Mouse (Mus musculus): ENCODE data around the gene Crabp2. TPM values are rescaled to one million over a fixed set of nuclear protein-coding genes. Genes with fewer than 3 reads are reported as not detected.
A peak's percentile ranks its signal among the peaks of the same experiment; 100 is the strongest.

The Crabp2 gene
- total RNA-seq, 2 experiments from 2014 or later = 0.33 TPM; not detected in 1

DNA sequence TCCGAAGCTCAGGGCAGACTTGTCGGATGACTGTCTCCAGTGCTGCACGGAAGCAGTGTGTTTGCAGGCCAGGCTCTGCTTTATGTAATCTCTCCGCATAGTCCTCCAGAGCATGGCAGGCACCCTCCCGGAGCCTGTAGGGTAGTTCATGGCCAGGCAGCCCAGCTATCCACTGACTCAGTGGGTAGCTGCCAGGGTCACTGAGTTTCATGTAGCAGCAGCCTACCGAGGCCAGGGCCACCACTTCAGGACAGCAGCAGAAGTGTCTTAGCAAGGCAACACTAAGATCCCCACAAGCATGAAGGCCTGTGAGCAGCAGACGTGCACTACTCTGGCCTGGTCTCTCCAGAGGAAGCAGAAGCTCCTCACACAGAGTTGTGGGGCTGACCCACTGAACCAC is 23.5 kb upstream of the Crabp2 start:
- no peak for DNase-seq (ENCODE audit: low spot score in 2 of 2)

DNA sequence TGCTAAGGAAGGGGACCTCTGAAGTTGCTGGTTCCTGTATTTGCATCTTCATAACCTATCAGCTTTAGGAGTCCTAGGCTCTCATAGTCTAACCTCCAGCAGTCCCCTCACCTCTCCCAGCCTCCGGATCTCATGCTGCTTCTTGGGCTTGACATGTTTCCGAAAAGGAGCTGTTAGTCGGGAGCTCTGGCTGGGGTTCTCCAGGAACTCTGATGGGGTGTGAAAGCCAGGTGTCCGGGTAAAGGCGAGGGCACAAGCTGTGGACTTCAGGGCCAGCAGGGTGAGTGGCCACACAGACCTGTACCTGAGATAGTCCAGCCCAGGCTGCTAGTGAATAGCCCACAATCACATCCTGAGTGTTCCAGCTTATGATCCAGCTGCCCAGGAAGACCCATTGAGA is 21.0 kb upstream of the Crabp2 start:
- no peak for DNase-seq (ENCODE audit: low spot score in 2 of 2)

DNA sequence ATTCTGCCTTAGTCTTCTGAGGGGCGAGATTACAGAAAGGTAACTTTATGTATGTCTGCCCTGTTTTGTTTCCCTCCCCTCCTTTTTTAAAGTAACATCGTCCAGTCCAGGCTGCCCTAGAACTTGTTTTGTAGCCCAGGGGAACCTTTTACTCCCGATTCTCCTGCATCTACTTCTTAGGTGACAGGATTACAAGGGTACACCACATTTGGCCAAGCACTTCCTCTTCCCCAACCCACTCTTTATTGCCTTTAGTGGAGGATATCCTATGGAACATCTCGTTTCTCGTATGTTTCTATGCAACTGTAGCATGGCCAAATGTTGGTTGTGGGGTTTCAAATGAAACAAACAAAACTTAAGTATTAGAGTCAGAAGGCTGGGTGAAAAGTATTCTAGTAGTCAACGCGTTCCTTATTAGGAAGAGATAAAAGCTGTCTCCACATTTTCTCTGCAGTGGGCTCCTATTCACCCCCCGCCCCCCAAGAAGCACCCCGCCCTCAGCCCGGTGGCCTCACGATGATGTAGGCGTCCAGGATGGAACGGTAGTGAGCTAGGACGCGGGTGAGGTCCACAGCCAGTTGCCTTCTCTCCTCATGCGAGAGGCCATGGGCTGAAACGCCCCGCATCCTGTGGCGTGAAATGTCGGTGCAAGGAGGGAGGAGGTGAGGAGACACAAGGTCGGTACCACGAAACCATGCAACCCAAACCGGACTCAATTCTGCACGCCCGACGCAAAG is 19.0 kb upstream of the Crabp2 start:
- DNase-seq (ENCODE audit: low spot score in 2 of 2) = no peak

DNA sequence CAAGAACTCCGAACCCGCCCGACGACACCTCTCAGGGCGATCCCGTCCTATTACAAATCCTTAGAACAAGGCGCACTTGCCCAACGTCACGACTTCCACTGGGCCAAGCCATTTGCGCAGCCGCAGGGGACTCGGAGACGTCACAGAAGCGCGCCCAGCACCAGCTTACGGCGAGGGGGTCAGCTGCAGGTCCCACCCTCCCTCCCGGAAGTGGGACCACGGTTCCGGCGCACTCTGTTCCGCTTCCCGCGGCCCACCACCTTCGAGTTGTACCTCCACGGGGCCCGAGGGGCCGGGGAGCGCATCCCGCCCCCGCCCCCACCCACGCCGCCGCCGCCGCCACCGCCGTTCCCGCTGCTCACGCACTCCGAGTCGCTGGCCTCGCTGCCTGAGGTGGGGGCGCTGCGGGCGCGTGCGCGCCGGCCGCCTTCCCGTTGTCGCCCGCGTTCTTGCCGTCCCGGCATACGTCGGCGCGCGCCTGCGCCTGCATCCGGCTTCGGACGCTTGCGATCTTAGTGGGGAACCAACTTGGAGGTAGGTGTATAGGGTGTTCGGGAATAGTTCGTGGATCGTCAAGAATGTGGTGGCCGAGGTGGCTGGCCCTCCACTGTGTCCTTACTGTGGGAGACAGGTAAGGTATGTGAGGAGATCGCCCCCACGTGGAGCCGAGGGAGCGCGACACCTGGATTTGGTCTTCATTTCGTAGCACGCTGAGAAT is 18.2 kb upstream of the Crabp2 start, which contains the start of the genes Isg20l2 and Rrnad1:
Gene Isg20l2 (plus strand): TSS at position 237 of the 718 bp plus-strand sequence.
Gene Rrnad1 (minus strand): TSS at position 640 of the 718 bp plus-strand sequence.
- DNase-seq (ENCODE audit: low spot score in 2 of 2) = peak; percentile 96 to 97

DNA sequence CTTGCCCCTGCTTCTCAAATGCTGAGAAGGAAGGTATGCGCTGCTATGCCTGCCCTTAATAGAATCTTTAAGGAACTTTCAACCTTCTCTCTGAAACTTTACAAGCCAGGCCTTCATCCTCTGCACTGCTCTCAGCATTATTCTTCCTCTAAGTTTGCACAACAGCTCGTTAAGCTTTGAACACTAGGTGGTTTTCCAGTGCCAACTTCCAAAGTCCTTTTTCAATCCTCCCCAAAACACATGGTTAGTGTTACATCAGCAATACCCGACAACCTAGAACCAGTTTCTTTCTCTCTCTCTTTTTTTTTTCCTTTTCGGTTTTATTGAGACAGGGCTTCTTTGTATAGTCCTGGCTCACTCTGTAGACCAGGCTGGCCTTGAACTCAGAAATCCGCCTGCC is 14.4 kb upstream of the Crabp2 start:
- no peak for DNase-seq (ENCODE audit: low spot score in 2 of 2)

DNA sequence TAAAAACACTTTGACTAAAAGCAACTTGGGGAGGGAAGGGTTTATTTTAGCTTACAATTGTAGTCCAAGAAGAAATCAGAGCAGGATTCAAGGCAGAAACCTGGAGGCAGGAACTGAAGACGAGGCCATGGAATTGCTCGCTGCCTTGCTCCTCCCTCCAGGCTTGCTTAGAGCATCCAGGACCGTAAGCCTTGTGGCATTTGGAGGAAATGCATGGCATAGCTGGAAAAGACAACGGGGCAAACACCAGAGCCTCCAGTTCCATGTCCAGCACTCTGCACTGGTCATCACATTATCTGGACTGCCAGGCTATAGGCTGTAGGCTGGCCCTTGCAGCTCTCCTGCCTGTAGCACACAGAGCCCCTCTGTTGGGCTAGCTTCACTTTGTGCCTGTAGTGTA is 14.0 kb upstream of the Crabp2 start:
- DNase-seq (ENCODE audit: low spot score in 2 of 2) = no peak

DNA sequence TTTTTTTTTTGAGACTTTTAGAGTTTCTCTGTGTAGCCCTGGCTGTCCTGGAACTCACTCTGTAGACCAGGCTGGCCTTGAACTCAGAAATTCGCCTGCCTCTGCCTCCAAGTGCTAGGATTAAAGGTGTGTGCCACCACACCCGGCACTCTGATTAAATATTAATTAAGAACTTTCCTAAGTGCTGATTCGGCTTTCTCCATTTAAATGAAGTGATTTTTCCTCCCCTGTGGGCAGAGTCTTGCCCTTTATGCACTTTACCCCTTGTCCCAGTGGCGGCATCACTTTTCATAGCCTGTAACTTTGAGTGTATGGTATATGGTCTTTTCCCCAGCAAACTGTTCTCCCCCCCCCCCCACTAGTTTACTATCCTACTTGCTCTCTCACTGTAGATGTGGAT is 13.3 kb upstream of the Crabp2 start:
- no peak for DNase-seq (ENCODE audit: low spot score in 2 of 2)

DNA sequence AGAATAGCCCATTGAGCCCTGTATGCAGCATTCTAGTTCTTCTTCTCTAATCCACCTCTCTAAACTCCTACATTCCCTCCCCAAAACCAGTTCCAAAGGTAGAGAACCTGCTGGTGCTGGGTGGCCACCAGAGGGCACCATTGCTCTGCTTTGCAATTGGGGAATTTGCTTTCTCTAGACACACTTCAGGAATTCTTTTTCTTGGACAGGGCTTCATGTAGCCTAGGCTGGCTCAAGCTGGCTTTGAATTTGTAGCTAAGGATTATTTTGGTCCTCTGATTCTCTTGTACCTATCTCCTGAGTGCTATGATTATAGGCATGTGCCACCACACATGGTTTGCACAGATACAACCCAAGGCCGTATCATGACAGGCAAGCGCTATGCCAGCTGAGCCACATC is 12.7 kb upstream of the Crabp2 start:
- DNase-seq (ENCODE audit: low spot score in 2 of 2) = peak; percentile 79 to 84

DNA sequence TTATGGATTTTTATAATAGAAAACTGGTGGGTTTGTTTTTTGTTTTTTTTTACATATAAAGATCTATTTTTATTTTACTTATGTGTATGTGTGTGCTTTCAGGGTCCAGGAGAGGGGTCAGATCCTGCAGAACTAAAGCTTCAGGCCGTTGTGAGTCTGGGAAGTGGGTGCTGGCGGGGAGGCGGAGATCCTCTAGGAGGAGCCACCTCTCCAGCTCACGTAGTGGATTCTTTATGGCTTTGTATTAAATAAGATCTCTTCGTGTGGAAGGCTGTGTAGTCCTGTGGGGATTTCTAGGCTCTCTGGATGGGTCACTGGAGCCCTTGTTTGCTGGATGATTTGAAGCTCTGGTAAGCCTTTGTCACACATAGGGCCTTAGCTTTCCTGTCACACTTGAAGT is 7.9 kb upstream of the Crabp2 start:
- DNase-seq (ENCODE audit: low spot score in 2 of 2) = no peak

DNA sequence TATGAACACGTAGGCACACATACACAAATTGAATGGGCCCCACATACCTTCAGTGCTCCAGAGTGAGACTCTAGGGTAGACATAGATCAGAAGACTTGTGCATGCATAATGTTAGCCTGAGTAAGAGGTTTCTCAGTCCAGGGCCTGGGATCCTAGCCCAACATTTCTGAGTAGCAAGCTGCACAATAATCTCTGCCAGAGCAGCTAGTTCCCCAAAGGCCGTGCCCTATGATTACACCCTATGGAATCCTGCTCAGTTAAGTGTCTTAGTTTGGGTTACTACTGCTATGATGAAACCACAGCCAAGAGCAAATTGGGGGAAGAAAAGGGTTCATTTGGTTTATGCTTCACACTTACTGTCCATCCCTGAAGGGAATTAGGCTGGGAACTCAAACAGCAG is 6.0 kb upstream of the Crabp2 start:
- no peak for DNase-seq (ENCODE audit: low spot score in 2 of 2)

DNA sequence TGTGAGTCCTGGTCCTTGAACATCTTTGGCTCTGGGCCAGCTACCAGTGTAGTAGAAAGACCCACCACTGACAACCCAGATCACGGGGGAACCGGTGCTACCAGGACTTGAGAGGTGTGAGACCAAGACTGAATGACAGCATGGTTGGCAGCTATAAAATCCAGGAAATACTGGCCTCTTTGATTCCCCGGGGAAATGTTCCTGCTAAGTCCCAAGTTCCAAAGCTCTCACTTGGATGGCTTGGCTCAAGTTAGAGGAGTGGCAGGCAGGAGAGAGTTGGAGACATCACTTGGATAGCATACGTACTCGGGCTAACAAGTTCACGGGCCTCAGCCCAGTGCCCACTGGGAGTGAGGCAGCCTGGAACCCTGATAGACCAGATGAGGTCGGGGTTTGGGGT is 4.9 kb upstream of the Crabp2 start:
- DNase-seq (ENCODE audit: low spot score in 2 of 2) = no peak

DNA sequence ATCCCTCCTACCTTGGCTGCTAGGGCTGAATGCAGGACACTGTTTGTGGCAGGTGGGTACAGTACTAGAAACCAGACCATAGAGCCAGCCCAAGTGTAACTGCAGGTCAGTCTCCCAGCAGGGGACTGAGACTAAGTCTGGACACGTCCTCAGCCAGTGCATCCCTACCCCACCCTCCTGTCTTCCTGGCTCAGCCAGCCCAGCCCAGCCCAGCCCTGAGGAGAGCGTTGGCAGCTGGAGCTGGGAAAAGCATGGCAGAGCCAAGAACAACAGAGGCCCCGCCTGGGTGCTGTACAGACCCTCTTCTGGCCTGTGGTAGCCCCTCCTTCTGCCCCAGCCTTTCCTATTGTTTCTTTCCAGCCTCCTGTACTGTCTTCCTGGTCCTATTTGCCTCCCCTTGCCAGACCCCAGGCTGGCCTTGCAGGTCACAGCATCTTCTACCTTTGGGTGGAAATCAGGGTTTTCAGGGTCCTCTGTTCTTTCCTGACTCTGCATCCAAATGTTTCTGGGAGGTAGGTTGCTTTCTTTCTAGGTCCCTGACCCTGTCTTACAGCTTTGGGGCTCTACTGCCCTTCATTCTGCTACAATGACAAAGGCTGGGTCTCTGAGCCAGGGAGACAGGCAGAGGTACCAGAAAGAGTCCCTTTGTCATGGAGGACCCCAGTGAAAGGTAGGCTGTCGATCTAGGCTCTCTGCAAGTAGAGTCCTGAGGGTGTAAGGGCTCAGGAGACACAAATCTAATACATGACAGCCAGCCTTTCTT is 3.4 kb upstream of the Crabp2 start:
- no peak for DNase-seq (ENCODE audit: low spot score in 2 of 2)

DNA sequence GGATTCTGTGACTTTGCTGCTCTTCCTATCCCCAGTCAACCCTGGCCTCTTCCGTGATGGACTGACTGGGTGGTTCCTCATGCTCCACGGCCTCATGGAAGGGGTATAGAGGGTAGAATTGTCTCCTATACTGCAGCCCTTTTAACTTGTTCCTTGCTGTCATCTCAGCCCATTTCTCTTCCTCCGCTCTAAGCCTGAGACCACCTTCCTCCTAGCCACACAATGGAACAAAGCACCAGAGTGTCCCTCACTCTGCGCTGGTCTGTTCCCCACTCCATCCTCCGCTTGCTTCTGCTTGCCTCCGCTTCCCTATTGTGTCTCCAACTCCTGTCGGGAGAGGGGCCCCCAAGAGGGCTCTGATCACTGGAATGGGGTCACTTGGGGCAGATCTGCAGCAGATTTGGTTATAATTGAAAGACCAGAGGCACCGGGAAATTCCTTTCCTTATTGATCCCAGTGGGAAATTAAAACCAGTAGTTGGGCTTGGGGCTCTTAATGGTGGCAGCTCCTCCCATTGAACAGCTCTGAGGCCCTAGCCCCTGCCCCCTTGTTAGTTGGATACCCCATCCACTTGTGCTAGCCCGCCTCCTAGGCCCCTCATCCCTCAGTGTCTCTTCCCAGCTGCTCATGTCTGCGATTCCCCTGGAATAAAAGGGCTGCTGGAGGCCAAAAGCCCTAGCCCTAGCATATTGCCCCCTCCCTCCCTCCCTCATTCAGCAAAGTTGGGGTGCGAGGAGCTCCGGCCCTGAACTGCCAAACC is 2.5 kb upstream of the Crabp2 start:
- no peak for DNase-seq (ENCODE audit: low spot score in 2 of 2)

DNA sequence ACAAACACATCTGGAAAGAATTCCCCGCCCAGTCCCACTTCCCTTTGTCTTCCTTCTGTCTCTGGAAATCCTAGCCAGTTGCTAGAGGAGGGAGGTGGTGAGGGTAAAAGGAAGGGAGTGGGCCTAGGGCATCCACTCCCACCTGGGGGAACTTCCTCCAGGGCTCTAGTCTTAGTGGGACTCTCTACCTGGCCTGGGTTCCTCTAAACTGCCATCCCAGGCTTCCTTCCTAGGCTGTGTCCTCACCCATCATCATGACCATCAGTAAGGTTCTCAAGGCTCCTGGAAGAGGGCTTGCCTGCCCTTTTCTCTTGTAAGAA is 2.0 kb upstream of the Crabp2 start:
- DNase-seq (ENCODE audit: low spot score in 2 of 2) = no peak

DNA sequence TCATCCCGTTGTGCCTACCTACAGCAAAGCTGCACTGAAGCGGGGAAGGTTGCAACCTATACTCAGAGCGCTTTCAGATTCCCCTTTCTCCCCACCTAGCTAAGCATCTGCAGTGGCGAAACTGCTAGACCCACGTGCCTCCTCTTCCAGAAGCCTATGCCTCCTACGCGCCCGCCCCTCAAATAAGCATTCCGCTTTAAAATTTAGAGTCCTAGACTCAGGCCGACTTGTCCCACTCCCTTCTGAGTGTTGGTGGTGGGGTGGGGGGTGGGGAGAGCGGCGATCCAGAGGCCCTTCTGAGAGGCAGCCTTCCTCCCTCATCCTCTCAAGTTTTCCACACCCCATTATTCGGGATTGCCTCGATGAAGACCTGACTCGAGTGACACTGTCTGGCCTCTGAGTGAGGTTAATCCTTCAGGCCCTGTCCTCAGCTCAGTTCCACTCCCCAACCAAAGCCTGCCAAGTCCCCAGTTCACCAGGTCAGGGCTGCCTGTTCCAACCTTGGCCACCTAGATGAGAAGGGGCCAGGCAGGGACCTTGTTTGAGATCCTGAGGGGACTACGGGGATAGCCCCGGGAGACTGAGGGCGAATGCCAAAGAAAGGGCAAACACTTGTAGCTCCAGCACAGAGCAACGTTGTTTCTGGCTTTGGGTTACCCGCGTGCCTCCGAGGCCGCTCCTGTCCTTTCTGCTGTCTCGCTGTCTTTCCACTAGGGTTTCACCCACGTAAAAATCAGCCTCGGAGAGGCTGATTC is 1.2 kb upstream of the Crabp2 start:
- no peak for DNase-seq (ENCODE audit: low spot score in 2 of 2)

DNA sequence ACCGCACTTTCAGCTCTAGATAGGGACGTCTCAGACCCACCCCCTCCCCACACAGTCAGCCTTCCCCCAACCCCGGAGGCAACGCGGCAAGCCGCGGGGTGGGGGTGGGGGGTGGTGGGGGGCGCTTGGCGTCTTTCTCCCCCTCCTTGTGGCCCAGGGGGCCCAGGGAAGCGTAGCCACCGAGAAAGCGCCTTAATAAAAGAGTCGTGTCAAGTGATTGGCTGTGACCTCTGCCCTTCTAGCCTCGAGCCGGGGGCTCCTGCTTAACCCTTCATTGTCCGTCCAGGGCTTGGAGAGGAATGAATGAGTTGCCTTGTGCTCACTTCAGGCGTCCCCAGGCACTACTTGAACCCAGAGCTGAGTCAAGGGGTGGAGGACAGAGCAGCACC is 661 bp upstream of the Crabp2 start:
- DNase-seq (ENCODE audit: low spot score in 2 of 2) = no peak

DNA sequence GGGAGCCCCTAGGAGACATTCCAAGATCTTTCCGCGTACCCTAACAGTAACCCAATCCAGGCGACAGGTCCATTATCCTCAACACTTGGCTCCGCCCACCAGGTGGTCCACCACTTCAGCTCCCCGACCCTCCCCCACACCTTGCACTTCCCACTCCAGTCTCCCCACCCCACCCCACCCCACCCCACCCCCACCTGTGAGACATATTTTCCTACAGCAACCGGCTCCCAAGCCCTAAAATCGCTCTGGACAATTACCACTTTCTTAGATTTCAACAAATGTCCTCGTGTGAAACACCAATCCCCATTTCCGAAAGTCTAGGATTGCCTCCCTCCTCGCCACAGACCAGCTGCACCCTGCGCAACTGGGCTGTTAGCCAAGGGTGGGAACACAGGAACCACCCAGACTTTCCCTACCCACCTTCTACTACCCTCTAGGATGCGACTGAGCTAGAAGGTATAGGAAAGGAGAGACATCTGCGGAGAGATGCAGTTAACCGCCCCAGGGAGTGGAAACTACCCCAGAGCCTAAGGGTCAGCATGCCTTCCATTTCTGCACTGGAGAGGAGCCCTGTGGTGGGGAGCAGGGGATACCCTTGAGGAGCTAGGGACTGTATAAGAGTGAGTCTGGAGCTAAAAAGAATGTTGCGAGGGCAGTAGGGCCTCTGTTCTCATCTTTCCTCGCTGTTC is 944 bp downstream of the Crabp2 start:
- DNase-seq (ENCODE audit: low spot score in 2 of 2) = no peak

DNA sequence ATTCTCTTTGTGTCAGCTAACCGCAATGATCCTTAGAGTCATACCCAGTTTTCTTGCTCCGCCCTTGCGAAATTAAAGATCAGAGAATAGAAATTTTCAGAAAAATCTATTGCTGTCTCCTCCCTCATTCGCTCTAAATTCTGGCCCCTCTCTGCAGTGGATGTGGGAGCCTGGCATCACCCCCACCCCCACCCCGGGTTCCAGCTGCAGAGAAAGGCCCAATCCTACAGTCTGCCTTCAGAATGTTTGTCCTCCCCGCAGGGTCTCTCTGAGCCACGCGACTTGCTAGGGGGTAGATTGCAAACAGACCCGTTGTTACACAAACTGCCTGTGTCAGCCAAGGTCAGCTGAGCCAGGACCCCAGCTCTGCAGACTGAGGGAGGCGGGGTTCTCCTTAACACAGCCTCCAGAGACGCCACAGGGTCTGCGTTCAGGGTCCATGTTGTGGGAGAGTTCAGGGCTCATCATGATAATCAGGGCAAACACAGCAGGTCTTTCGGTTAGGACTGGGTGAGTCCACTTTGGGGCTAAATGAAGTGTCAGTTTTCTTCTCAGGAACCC is 1.6 kb downstream of the Crabp2 start:
- DNase-seq (ENCODE audit: low spot score in 2 of 2) = no peak

DNA sequence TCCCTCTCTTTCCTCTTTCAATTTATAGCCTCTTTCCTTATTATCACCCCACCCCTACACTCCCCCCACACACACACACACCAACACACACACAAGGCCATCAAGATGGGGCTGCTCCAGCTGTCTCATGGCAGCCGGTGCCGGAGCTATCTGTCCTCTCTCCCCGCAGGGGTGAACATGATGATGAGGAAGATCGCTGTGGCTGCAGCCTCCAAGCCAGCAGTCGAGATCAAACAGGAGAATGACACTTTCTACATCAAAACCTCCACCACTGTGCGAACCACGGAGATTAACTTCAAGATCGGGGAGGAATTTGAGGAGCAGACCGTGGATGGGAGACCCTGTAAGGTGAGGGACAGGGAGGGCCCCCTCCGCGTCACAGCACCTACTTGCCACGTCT is 3.5 kb downstream of the Crabp2 start:
- no peak for DNase-seq (ENCODE audit: low spot score in 2 of 2)

DNA sequence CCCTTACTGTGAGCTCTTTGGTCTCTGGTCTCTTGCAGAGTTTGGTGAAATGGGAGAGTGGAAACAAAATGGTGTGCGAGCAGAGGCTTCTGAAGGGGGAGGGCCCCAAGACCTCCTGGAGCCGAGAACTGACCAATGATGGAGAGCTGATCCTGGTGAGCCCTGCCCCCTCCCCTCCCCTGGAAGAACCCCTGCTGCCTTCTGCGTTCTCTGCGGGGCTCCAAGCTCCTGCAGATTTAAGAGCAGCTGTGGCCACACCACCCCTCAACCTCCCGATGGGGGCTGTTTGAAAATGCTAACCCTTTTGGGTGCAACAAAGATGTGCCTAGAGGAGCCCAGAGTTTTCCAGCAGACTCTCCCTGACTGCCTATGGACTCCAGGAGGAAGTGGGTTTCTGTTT is 4.0 kb downstream of the Crabp2 start:
- DNase-seq (ENCODE audit: low spot score in 2 of 2) = no peak
